Mouse (Mus musculus): ENCODE data around the gene Cacna1a. TPM values are rescaled to one million over a fixed set of nuclear protein-coding genes. Genes with fewer than 3 reads are reported as not detected.

Gene Cacna1a
- total and polyA plus RNA-seq, 3 experiments: 3.2 to 5.1 TPM; not detected in 1

- TF ChIP-seq MAX (IDR thresholded peaks at IDR 0.05; ENCODE audit: low read length): no peak; the same call in 1 of the 2 replicates
- TF ChIP-seq MYC (IDR thresholded peaks at IDR 0.05; ENCODE audit: low read depth, low read length): no peak; the same call in 1 of the 2 replicates
These were observed 274.4 kb downstream of the Cacna1a start, which contains the start of gene Ier2 (continued) for GRCm38 (mm10) chr8:84662581-84663065.

- peak; percentile 99 for DNase-seq (ENCODE audit: low read depth, low spot score)
- Histone ChIP-seq H3K9me3 (replicated peaks; ENCODE audit: insufficient read depth, low read length) (no peaks in the 10 kb centered on the region), H3K9ac (ENCODE audit: control insufficient read depth, low read depth, low read length, poor library complexity, severe bottlenecking) (peak overlapping the region; percentile 95), H3K36me3 (ENCODE audit: control insufficient read depth in 1 of 2, insufficient read depth in 2 of 2, low read length in 2 of 2) (peaks cover 0 to 15% of the 10 kb centered on the region in 2 experiments; a peak in 2 of 4 replicates), H3K4me1 (ENCODE audit: control insufficient read depth in 1 of 2, insufficient read depth in 2 of 2, low read length in 2 of 2) (peaks cover 0 to 26% of the 10 kb centered on the region in 2 experiments; a peak in 2 of 4 replicates), H3K79me2 (ENCODE audit: control insufficient read depth, insufficient read depth, low read length, poor library complexity) (peaks cover 52% of the 10 kb centered on the region), H3K4me3 (ENCODE audit: control insufficient read depth in 1 of 2, insufficient read depth in 1 of 2, low read depth in 2 of 2, low read length in 2 of 2) (peak overlapping the region; percentile 58 to 93), H3K27ac (ENCODE audit: control insufficient read depth, low read depth, low read length) (peak overlapping the region; percentile 97), H3K27me3 (ENCODE audit: control insufficient read depth in 1 of 2, insufficient read depth in 2 of 2, low read length in 2 of 2) (no peaks in the 10 kb centered on the region)
- TF ChIP-seq ZNF384 (IDR thresholded peaks at IDR 0.05; ENCODE audit: low read depth, low read length) (no peak), KAT2A (conservative IDR thresholded peaks at IDR 0.05; ENCODE audit: low read depth, low read length) (peak; percentile 66; the same call in 1 of the 2 replicates), ETS1 (IDR thresholded peaks at IDR 0.05; ENCODE audit: low read depth, low read length) (peak; percentile 93), EP300 (IDR thresholded peaks at IDR 0.05; ENCODE audit: low read depth in 1 of 2, low read length in 2 of 2) (0 out of 4 replicates have a peak, but pooled peaks of 1 of the 2 experiments have one; percentile 33), MAX (IDR thresholded peaks at IDR 0.05; ENCODE audit: low read length) (peak; percentile 75), TBP (IDR thresholded peaks at IDR 0.05; ENCODE audit: low read depth, low read length) (peak; percentile 94), MAZ (IDR thresholded peaks at IDR 0.05; ENCODE audit: low read depth, low read length) (no peak), RAD21 (IDR thresholded peaks at IDR 0.05; ENCODE audit: low read depth, low read length) (no peak), NRF1 (IDR thresholded peaks at IDR 0.05; ENCODE audit: insufficient read depth, low read depth, low read length, poor library complexity, severe bottlenecking) (no peak), NELFE (IDR thresholded peaks at IDR 0.05; ENCODE audit: low read depth, low read length) (peak; percentile 97), POLR2AphosphoS5 (IDR thresholded peaks at IDR 0.05; ENCODE audit: borderline replicate concordance, low read depth, low read length) (no peak), RCOR1 (IDR thresholded peaks at IDR 0.05; ENCODE audit: low read depth, low read length) (no peak), UBTF (IDR thresholded peaks at IDR 0.05; ENCODE audit: borderline replicate concordance, insufficient read depth, low read depth, low read length) (0 out of 2 replicates have a peak, but pooled peaks have one; percentile 5), JUND (IDR thresholded peaks at IDR 0.05; ENCODE audit: low read depth, low read length) (no peak), POLR2AphosphoS2 (IDR thresholded peaks at IDR 0.05; ENCODE audit: low read length) (peak; percentile 91), CTCF (IDR thresholded peaks at IDR 0.05 in 2 of 3, conservative IDR thresholded peaks at IDR 0.05 in 1 of 3; ENCODE audit: control insufficient read depth in 1 of 3, insufficient read depth in 1 of 3, low read depth in 2 of 3, low read length in 3 of 3, poor library complexity in 1 of 3, severe bottlenecking in 1 of 3) (no peak), ELF1 (IDR thresholded peaks at IDR 0.05; ENCODE audit: low read depth, low read length) (peak; percentile 88), CHD2 (IDR thresholded peaks at IDR 0.05; ENCODE audit: low read length) (no peak), GABPA (IDR thresholded peaks at IDR 0.05; ENCODE audit: low read depth, low read length) (no peak), MXI1 (IDR thresholded peaks at IDR 0.05; ENCODE audit: low read depth, low read length) (peak; percentile 63; the same call in 1 of the 2 replicates), POLR2A (IDR thresholded peaks at IDR 0.05; ENCODE audit: control insufficient read depth in 1 of 2, insufficient read depth in 1 of 2, low read depth in 1 of 2, low read length in 2 of 2, poor library complexity in 1 of 2) (peak; percentile 72 to 97), ZC3H11A (IDR thresholded peaks at IDR 0.05; ENCODE audit: low read depth, low read length) (no peak), GATA1 (IDR thresholded peaks at IDR 0.05; ENCODE audit: low read depth, low read length) (no peak), TCF12 (IDR thresholded peaks at IDR 0.05; ENCODE audit: low read depth, low read length) (peak; percentile 69), BHLHE40 (IDR thresholded peaks at IDR 0.05; ENCODE audit: borderline replicate concordance, low read depth, low read length) (no peak), ZMIZ1 (IDR thresholded peaks at IDR 0.05; ENCODE audit: low read depth, low read length) (peak; percentile 93), E2F4 (IDR thresholded peaks at IDR 0.05; ENCODE audit: borderline replicate concordance, low read depth, low read length) (peak; percentile 97), SMC3 (IDR thresholded peaks at IDR 0.05; ENCODE audit: low read depth, low read length) (no peak), USF1 (IDR thresholded peaks at IDR 0.05; ENCODE audit: low read depth, low read length) (no peak), CHD1 (IDR thresholded peaks at IDR 0.05; ENCODE audit: low read depth, low read length) (no peak), USF2 (IDR thresholded peaks at IDR 0.05; ENCODE audit: borderline replicate concordance in 1 of 2, insufficient read depth in 1 of 2, low read depth in 1 of 2, low read length in 2 of 2) (no peak), MYC (IDR thresholded peaks at IDR 0.05; ENCODE audit: low read depth, low read length) (peak; percentile 90)
These were observed 275.5 kb downstream of the Cacna1a start for GRCm38 (mm10) chr8:84663483-84664327.

Data from MEL (cell line).